Mouse (Mus musculus) left cerebral cortex, postnatal 14 days (tissue): ENCODE measurements around the gene Faim2. TPM values are rescaled to one million over a fixed set of nuclear protein-coding genes. Genes with fewer than 3 reads are reported as not detected.

ENCODE experiments used
- DNase-seq, 2 experiments: peaks; one replicate each; pipeline ENCODE4 v3.0.0; 2021 to 2022; ENCODE audit warnings: low spot score in 2 of 2, mixed read lengths in 1 of 2
- intact Hi-C: fragments of 180-260 bp; cut with DNase I; formaldehyde crosslinking; loops from one replicate; pipeline ENCODE4 v1.15.1; 2025
- long read RNA-seq, 2 experiments: library from polyadenylated mRNA; stranded (forward); transcript quantifications; one replicate each; pipeline ENCODE4 v2.0.0; 2021
- total RNA-seq, 2 experiments: library from RNA; stranded (reverse); gene quantifications; 2 replicates each; pipeline ENCODE4 v1.2.3; 2021

Gene Faim2
- total RNA-seq = 100 to 1,000 TPM; 220 to 261 TPM
- long read RNA-seq, experiment 1, full-length matches to known transcripts = 225 of 300 reads
- long read RNA-seq, experiment 1, partial matches to known transcripts = 10 of 300 reads
- long read RNA-seq, experiment 1, other reads (novel, unspliced or antisense) = 65 of 300 reads
- long read RNA-seq, experiment 2, full-length matches to known transcripts = 189 of 252 reads
- long read RNA-seq, experiment 2, partial matches to known transcripts = 11 of 252 reads
- long read RNA-seq, experiment 2, other reads (novel, unspliced or antisense) = 52 of 252 reads

- intact Hi-C loops = no loop called here
- DNase-seq = peak; percentile 73 to 78
Observed at GRCm38 (mm10) chr15:99527629-99528353, at the start of gene Faim2. Gene Faim2, minus strand, starts transcription at chr15:99528165.

GRCm38 (mm10) chr15:99569123-99569522 is 41.2 kb upstream of the Faim2 start:
- peak; percentile 40 to 57 for DNase-seq

GRCm38 (mm10) chr15:99568682-99569081 is 40.7 kb upstream of the Faim2 start:
- no peak for DNase-seq
- intact Hi-C loops = no loop called here

More at GRCm38 (mm10) chr15:99569123-99569522, 41.2 kb upstream of the Faim2 start:
- intact Hi-C loops = no loop called here

- intact Hi-C loops = no loop called here
- no peak for DNase-seq
Observed at GRCm38 (mm10) chr15:99567371-99567770, 39.4 kb upstream of the Faim2 start.

DNA sequence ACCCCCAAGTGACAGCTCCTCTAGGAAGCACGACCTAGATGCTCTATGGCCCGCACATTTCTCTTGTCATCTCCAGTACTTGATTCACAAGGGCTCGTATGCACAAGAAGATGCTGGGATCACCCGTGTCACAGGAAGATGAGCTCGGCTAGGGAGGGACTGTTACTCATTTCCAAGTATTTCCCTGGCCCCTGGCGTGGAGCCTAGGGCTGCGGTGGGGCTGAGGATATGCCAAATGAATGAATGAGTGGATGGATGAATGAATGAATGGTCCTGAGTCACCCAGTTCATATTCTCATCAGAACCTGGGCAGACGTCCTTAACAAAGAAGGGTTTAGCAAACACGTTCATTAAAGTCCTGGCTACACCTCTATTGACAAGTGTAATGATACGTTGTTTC is 32.3 kb upstream of the Faim2 start:
- no peak for DNase-seq
- intact Hi-C loops = no loop called here

GRCm38 (mm10) chr15:99558947-99559346 is 31.0 kb upstream of the Faim2 start:
- intact Hi-C loops = no loop called here
- DNase-seq = no peak

DNA sequence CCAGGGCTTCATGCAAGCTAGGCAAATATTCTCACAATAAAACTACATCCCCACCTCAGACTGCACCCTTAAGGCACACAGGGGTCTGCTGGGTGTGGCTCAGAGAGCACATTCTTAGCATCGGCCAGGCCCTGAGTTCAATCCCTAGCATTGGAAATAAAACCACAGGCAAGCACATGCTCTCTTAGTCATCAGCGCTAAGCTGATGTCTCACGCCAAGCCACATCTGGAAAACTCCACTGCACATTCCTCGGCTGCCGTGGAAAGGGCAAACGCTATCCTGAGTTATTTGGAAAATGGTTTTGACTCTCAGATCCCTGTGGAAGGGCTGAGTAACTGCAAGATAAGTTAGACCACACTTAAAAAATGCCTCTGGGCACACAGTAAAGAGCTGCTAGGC is 25.8 kb upstream of the Faim2 start:
- intact Hi-C loops = no loop called here
- DNase-seq = no peak

DNA sequence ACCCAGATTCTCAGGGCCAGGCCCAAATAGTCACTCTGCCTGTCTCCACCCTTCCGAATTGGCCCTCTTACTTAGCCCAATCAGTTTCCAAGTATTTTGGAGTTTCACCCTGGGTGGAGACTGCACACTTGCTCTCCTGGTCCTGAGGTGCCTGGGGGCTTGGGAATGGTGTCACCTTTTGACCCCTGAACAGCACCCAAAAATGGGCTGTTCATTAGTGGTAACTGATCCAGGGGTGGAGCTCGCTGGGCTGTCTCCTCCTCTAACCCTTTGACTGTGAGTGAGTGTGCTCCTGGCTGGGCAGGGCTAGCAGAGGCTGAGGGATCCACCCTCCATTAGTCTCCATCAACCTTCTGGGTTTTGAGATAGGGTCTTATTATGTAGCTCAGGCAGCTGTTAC is 21.9 kb upstream of the Faim2 start:
- intact Hi-C loops = no loop called here
- no peak for DNase-seq

- intact Hi-C loops = no loop called here
- DNase-seq = no peak
Observed at GRCm38 (mm10) chr15:99547732-99548131, 19.8 kb upstream of the Faim2 start.

DNA sequence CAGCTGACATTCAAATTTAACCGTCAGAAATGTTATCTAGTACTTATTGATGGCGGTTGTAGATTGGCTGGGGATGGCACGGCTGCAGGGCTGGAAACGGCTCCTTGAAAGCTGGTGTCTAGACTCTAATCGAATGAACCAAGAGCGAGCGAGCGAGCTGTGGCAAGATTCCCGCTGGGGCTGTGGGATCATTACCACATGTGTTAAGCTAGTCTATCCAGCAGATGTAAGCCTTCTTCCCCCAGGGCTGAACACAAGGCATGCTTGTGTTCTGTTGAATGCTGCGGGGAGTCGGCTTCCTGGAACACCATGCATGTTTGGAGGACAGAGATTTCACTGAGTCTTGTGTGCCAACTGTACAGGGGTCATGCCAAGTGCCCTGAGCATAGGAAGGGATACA is 18.6 kb upstream of the Faim2 start:
- intact Hi-C loops = no loop called here
- no peak for DNase-seq

GRCm38 (mm10) chr15:99544047-99544446 is 16.1 kb upstream of the Faim2 start:
- intact Hi-C loops = no loop called here
- DNase-seq = no peak

DNA sequence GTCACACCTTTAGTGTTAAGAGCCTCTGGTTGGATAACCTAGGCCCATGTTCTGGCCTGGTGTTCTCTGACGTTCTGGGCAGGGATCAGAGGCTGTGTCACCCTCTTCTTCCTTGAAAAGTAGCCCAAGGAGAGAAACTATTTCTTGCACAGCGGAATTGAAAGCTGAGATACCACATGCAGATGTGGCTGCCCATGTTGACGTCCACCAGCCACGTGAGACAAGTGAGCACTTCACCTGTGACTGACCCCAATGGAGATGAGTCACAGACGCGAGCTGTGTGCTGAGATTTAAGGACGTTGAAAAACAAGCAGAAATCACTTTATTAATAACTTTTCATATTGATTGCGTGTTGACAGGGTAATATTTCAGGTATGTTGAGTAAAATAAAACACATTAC is 11.9 kb upstream of the Faim2 start:
- intact Hi-C loops = no loop called here

DNA sequence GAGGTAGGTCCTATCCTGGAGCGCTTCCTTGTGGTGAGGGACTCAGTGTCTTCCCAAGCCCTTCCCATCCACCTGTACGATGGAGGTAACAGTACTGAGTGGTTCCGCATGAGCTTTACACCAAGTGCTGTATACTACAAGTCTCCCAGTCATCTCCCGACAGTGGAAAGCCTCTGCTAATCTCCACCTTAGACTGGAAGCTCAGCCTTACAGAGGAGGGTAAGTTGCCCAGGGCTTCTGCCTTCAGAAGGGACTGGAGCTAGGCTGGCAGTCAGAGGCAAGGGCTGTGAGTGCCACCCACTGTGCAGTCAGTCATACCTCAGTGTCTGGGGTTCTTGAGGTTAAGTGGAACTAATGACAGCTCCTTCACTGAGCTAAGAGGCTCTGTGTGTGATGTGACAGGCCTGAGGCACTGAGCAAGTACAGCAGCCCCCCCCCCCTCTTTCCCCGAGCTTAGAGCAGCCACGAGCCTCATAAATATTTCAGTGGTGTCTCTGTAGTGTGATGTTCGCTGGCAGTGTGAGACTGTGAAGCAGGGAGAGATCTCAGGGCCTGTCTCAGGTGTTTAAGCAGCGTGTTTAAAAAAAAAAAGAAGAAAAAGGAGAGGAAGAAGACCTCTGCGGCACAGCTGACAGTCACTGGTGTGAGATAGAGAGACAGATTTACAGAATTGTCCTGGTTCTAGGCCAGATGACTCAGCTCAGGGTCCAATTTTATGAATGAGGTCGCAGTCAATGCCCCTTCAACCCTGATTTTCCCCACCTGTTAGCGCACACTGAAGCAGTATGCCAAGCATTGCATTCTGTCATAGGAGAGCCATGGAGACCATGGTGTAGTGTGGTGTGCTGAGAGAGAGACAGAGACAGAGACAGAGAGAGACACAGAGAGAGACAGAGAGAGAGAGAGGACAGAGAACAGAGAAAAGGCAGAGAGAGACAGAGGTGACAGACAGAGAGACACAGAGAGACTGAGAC is 9.2 kb upstream of the Faim2 start:
- intact Hi-C loops = no loop called here
- DNase-seq = no peak

More for the DNA sequence above, 11.9 kb upstream of the Faim2 start:
- DNase-seq = no peak

DNA sequence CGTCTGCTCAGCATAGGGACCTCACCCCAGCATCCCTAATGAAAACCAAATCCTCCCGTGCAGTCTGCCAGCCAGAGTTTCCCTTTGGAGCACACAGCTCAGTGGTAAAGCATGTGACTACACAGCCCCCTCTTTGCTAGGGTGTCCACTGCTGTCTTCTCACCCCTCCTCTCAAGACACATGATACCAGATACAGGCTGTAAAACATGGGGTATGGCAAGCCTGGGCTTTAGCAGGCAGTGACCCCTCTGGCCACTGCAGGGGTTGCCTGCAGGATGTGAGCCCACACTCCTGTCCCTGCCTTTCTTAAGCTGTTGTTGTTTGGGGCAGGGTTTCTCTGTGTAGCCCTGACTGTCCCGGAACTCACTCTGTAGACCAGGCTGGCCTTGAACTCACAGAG is 4.1 kb upstream of the Faim2 start:
- intact Hi-C loops = no loop called here
- no peak for DNase-seq

DNA sequence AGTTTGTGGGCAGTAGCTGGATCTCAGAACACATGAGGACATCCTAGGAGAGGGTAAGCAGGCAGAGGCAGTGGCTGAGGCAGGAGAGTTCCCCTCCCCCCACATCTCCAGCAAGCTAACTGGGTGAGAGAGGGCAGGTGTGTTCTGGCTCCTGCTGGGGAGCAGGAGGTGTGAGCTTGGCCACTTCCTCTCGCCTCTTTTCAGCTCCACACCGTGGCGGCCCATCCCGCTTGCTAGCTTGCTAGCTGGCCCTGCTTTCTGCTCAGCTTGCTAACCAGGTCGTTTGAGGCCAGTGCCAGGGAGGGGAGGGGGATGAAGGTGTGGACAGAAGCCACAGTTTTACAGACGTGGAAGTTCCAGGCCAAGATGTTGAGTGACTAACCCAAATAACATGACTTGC is 3.2 kb upstream of the Faim2 start:
- intact Hi-C loops = no loop called here
- no peak for DNase-seq

DNA sequence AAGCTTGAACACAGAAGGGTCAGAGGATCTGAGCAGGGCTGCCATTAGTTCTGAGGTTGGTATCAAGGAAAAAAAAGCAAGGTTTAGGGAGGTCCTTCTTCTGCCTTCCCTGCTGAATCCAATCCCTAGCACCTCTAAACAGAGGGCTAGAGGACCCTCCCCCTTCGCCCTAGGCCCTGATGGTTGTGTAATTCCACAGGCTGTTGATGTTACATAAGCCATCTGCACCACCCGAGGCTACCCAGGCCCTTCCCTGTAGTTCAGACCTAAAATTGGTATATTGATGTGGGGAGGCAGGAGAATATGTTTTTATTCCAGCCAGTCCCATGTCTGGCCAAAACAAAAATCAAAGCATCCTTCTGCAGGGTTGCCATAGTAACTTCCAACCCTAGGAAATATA is 1.3 kb downstream of the Faim2 start:
- peak in 1 of 2 experiments; percentile 49 for DNase-seq
- intact Hi-C loops = no loop called here

GRCm38 (mm10) chr15:99520306-99520705 is 7.7 kb downstream of the Faim2 start:
- no peak for DNase-seq
- intact Hi-C loops = no loop called here

- intact Hi-C loops = no loop called here
Observed at GRCm38 (mm10) chr15:99519626-99520025, 8.3 kb downstream of the Faim2 start.

GRCm38 (mm10) chr15:99517715-99518114 is 10.2 kb downstream of the Faim2 start:
- intact Hi-C loops = no loop called here
- no peak for DNase-seq

More at GRCm38 (mm10) chr15:99519626-99520025, 8.3 kb downstream of the Faim2 start:
- no peak for DNase-seq

DNA sequence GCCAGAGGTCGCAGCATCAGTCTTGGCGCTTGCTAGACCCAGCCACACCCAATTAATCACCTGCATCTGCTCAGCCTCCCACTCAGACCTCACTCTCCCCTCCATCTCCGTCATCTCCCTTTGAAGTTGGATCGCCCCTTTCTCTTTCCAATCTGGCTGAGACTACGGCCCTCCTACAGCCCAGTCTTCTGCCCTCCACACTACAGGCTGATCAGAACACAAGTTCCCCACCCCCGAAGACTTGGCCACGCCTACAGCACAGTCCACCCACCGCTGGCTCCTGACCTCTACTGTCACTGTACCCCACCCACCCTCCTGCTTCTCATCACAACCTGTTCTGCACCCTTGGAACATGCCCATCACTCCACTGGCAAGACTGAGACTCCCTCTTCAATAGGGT is 11.2 kb downstream of the Faim2 start:
- intact Hi-C loops = no loop called here

More for the DNA sequence above, 11.2 kb downstream of the Faim2 start:
- no peak for DNase-seq
